Mouse (Mus musculus): Measurements from ENCODE around the gene Arhgap30. TPM values are rescaled to one million over a fixed set of nuclear protein-coding genes. Genes with fewer than 3 reads are reported as not detected.

The Arhgap30 gene
- total and polyA plus RNA-seq, 2 experiments from 2014 or later: 0.52 to 0.84 TPM

- H3K4me1 ChIP-seq (ENCODE audit: insufficient read depth, low read length): 0 out of 2 replicates have a peak, but pooled peaks cover 8% of the 10 kb centered on the region
- no peak for DNase-seq (ENCODE audit: low spot score)
- 97% methylated on average over 1 of the region's 1 CpGs for WGBS
Observed at GRCm38 (mm10) chr1:171457568-171457967, 68.8 kb downstream of the Arhgap30 start.

DNA sequence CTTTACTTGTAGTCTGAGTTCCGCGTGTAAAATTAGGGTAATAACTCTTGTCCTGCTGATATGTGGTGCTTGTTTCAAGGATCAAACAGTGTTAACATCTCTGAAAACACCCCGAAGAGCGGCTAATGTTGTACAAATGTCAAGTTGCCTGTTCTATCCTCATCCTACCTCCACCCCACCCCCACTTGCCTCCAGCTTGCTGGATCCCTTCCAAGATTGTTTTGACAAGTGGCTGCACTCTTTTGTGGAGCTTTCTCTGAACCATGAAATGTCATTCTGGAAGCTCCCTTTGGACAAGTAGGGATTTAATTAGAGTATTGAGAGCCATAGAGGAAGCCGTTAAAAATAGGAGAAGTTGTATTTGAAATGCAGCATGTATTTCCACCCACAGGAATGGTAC, 71.0 kb downstream of the Arhgap30 start:
- no peak overlapping the region for H3K4me3 ChIP-seq (ENCODE audit: low read length)
- 0 out of 2 replicates have a peak, but pooled peaks cover 8% of the 10 kb centered on the region for H3K4me1 ChIP-seq (ENCODE audit: insufficient read depth, low read length)
- WGBS: 34% methylated on average over 5 of the region's 5 CpGs
- no peak overlapping the region for H3K27ac ChIP-seq
- DNase-seq (ENCODE audit: low spot score): peak; percentile 65
- no peak for TF ChIP-seq CTCF (IDR thresholded peaks at IDR 0.05; ENCODE audit: low read depth)
- 0 out of 2 replicates have a peak, but pooled peaks have one; percentile 38 for ATAC-seq
- H3K36me3 ChIP-seq (ENCODE audit: insufficient read depth, low read length): no peaks in the 10 kb centered on the region
- no peaks in the 10 kb centered on the region for H3K27me3 ChIP-seq (ENCODE audit: insufficient read depth, low read length)
- H3K4me2 ChIP-seq (ENCODE audit: low read depth, low read length): 0 out of 2 replicates have a peak overlapping the region, but pooled peaks have one; percentile 16
- H3K9ac ChIP-seq (replicated peaks; ENCODE audit: low read length): no peak overlapping the region
- no peaks in the 10 kb centered on the region for H3K9me3 ChIP-seq (ENCODE audit: low read length)

More at GRCm38 (mm10) chr1:171457568-171457967, 68.8 kb downstream of the Arhgap30 start:
- Histone ChIP-seq H3K27ac (no peak overlapping the region), H3K36me3 (ENCODE audit: insufficient read depth, low read length) (no peaks in the 10 kb centered on the region), H3K9ac (replicated peaks; ENCODE audit: low read length) (no peak overlapping the region), H3K27me3 (ENCODE audit: insufficient read depth, low read length) (no peaks in the 10 kb centered on the region), H3K4me2 (ENCODE audit: low read depth, low read length) (no peak overlapping the region), H3K9me3 (ENCODE audit: low read length) (no peaks in the 10 kb centered on the region), H3K4me3 (ENCODE audit: low read length) (no peak overlapping the region)
- ATAC-seq: no peak
- no peak for TF ChIP-seq CTCF (IDR thresholded peaks at IDR 0.05; ENCODE audit: low read depth)

Other genes starting within 250 kb of the Arhgap30 start
- gene Sdhc, start 238.4 kb upstream of the Arhgap30 start, total RNA-seq (2014; rRNA removed): 227 and 243 TPM in 2 replicates
- 309 and 320 TPM in 2 replicates for gene Sdhc, start 238.4 kb upstream of the Arhgap30 start, polyA plus RNA-seq (2015; fragmentation: Nextera tagmentation; extraction: Ambion mirVana)
- 4.8 and 5.5 TPM in 2 replicates for gene Mpz, start 238.2 kb upstream of the Arhgap30 start, total RNA-seq (2014; rRNA removed)
- 5.1 and 5.9 TPM in 2 replicates for gene Mpz, start 238.2 kb upstream of the Arhgap30 start, polyA plus RNA-seq (2015; fragmentation: Nextera tagmentation; extraction: Ambion mirVana)
- 19.4 and 23.5 TPM in 2 replicates for gene Pcp4l1, start 192.7 kb upstream of the Arhgap30 start, total RNA-seq (2014; rRNA removed)
- gene Pcp4l1, start 192.7 kb upstream of the Arhgap30 start, polyA plus RNA-seq (2015; fragmentation: Nextera tagmentation; extraction: Ambion mirVana): 53.6 and 65.6 TPM in 2 replicates
- not detected in 2 replicates for gene Nr1i3, start 175.0 kb upstream of the Arhgap30 start, total RNA-seq (2014; rRNA removed)
- 0.40 and 0.43 TPM in 2 replicates for gene Nr1i3, start 175.0 kb upstream of the Arhgap30 start, polyA plus RNA-seq (2015; fragmentation: Nextera tagmentation; extraction: Ambion mirVana)
- gene Tomm40l, start 166.4 kb upstream of the Arhgap30 start, total RNA-seq (2014; rRNA removed): 44.2 and 53.6 TPM in 2 replicates
- 41.1 and 45.5 TPM in 2 replicates for gene Tomm40l, start 166.4 kb upstream of the Arhgap30 start, polyA plus RNA-seq (2015; fragmentation: Nextera tagmentation; extraction: Ambion mirVana)
- not detected in 2 replicates for gene Apoa2, start 163.9 kb upstream of the Arhgap30 start, total RNA-seq (2014; rRNA removed)
- gene Apoa2, start 163.9 kb upstream of the Arhgap30 start, polyA plus RNA-seq (2015; fragmentation: Nextera tagmentation; extraction: Ambion mirVana): 8.1 and 8.8 TPM in 2 replicates
- gene Fcer1g, start 154.6 kb upstream of the Arhgap30 start, total RNA-seq (2014; rRNA removed): 24.2 and 30.6 TPM in 2 replicates
- 31.4 and 34.6 TPM in 2 replicates for gene Fcer1g, start 154.6 kb upstream of the Arhgap30 start, polyA plus RNA-seq (2015; fragmentation: Nextera tagmentation; extraction: Ambion mirVana)
- gene Adamts4, start 138.5 kb upstream of the Arhgap30 start, total RNA-seq (2014; rRNA removed): 7.4 and 8.9 TPM in 2 replicates
- gene Adamts4, start 138.5 kb upstream of the Arhgap30 start, polyA plus RNA-seq (2015; fragmentation: Nextera tagmentation; extraction: Ambion mirVana): 4.4 and 5.1 TPM in 2 replicates
- gene Ndufs2, start 137.6 kb upstream of the Arhgap30 start, total RNA-seq (2014; rRNA removed): 234 and 269 TPM in 2 replicates
- gene Ndufs2, start 137.6 kb upstream of the Arhgap30 start, polyA plus RNA-seq (2015; fragmentation: Nextera tagmentation; extraction: Ambion mirVana): 279 and 286 TPM in 2 replicates
- 80.5 and 101 TPM in 2 replicates for gene B4galt3, start 118.6 kb upstream of the Arhgap30 start, total RNA-seq (2014; rRNA removed)
- 88.8 and 91.9 TPM in 2 replicates for gene B4galt3, start 118.6 kb upstream of the Arhgap30 start, polyA plus RNA-seq (2015; fragmentation: Nextera tagmentation; extraction: Ambion mirVana)
- 35.0 and 44.3 TPM in 2 replicates for gene Ppox, start 107.8 kb upstream of the Arhgap30 start, total RNA-seq (2014; rRNA removed)
- 32.4 and 34.3 TPM in 2 replicates for gene Ppox, start 107.8 kb upstream of the Arhgap30 start, polyA plus RNA-seq (2015; fragmentation: Nextera tagmentation; extraction: Ambion mirVana)
- gene Usp21, start 101.0 kb upstream of the Arhgap30 start, total RNA-seq (2014; rRNA removed): 48.6 and 58.7 TPM in 2 replicates
- gene Usp21, start 101.0 kb upstream of the Arhgap30 start, polyA plus RNA-seq (2015; fragmentation: Nextera tagmentation; extraction: Ambion mirVana): 71.7 and 73.3 TPM in 2 replicates
- gene Ufc1, start 93.9 kb upstream of the Arhgap30 start, total RNA-seq (2014; rRNA removed): 88.3 and 90.1 TPM in 2 replicates
- gene Ufc1, start 93.9 kb upstream of the Arhgap30 start, polyA plus RNA-seq (2015; fragmentation: Nextera tagmentation; extraction: Ambion mirVana): 142 and 146 TPM in 2 replicates
- 28.7 and 30.2 TPM in 2 replicates for gene Dedd, start 59.8 kb upstream of the Arhgap30 start, total RNA-seq (2014; rRNA removed)
- gene Dedd, start 59.8 kb upstream of the Arhgap30 start, polyA plus RNA-seq (2015; fragmentation: Nextera tagmentation; extraction: Ambion mirVana): 38.4 and 39.9 TPM in 2 replicates
- gene Nit1, start 43.3 kb upstream of the Arhgap30 start, total RNA-seq (2014; rRNA removed): 49.0 and 51.8 TPM in 2 replicates
- 44.7 and 45.9 TPM in 2 replicates for gene Nit1, start 43.3 kb upstream of the Arhgap30 start, polyA plus RNA-seq (2015; fragmentation: Nextera tagmentation; extraction: Ambion mirVana)
- 11.9 and 13.1 TPM in 2 replicates for gene Pfdn2, start 43.3 kb upstream of the Arhgap30 start, total RNA-seq (2014; rRNA removed)
- gene Pfdn2, start 43.3 kb upstream of the Arhgap30 start, polyA plus RNA-seq (2015; fragmentation: Nextera tagmentation; extraction: Ambion mirVana): 136 and 140 TPM in 2 replicates
- gene Klhdc9, start 28.2 kb upstream of the Arhgap30 start, total RNA-seq (2014; rRNA removed): 4.3 and 5.1 TPM in 2 replicates
- 5.3 and 7.8 TPM in 2 replicates for gene Klhdc9, start 28.2 kb upstream of the Arhgap30 start, polyA plus RNA-seq (2015; fragmentation: Nextera tagmentation; extraction: Ambion mirVana)
- gene Nectin4, start 18.9 kb upstream of the Arhgap30 start, total RNA-seq (2014; rRNA removed): 2.8 and 5.0 TPM in 2 replicates
- gene Nectin4, start 18.9 kb upstream of the Arhgap30 start, polyA plus RNA-seq (2015; fragmentation: Nextera tagmentation; extraction: Ambion mirVana): 3.8 and 4.9 TPM in 2 replicates
- gene Usf1, start 22.4 kb downstream of the Arhgap30 start, total RNA-seq (2014; rRNA removed): 133 and 148 TPM in 2 replicates
- 132 and 141 TPM in 2 replicates for gene Usf1, start 22.4 kb downstream of the Arhgap30 start, polyA plus RNA-seq (2015; fragmentation: Nextera tagmentation; extraction: Ambion mirVana)
- gene Tstd1, start 29.9 kb downstream of the Arhgap30 start, total RNA-seq (2014; rRNA removed): 1.5 TPM in 1 of 2 replicates, not detected in the other
- gene Tstd1, start 29.9 kb downstream of the Arhgap30 start, polyA plus RNA-seq (2015; fragmentation: Nextera tagmentation; extraction: Ambion mirVana): 2.3 and 2.7 TPM in 2 replicates
- 5.7 and 8.2 TPM in 2 replicates for gene F11r, start 48.6 kb downstream of the Arhgap30 start, total RNA-seq (2014; rRNA removed)
- 14.2 and 14.4 TPM in 2 replicates for gene F11r, start 48.6 kb downstream of the Arhgap30 start, polyA plus RNA-seq (2015; fragmentation: Nextera tagmentation; extraction: Ambion mirVana)
- 10.1 and 10.4 TPM in 2 replicates for gene Alyref2, start 114.5 kb downstream of the Arhgap30 start, total RNA-seq (2014; rRNA removed)
- gene Alyref2, start 114.5 kb downstream of the Arhgap30 start, polyA plus RNA-seq (2015; fragmentation: Nextera tagmentation; extraction: Ambion mirVana): 20.5 and 20.6 TPM in 2 replicates
- gene Itln1, start 146.3 kb downstream of the Arhgap30 start, total RNA-seq (2014; rRNA removed): not detected in 2 replicates
- gene Itln1, start 146.3 kb downstream of the Arhgap30 start, polyA plus RNA-seq (2015; fragmentation: Nextera tagmentation; extraction: Ambion mirVana): not detected in 2 replicates
- gene Cd244a, start 170.2 kb downstream of the Arhgap30 start, total RNA-seq (2014; rRNA removed): 0.05 TPM in 1 of 2 replicates, not detected in the other
- not detected in 2 replicates for gene Cd244a, start 170.2 kb downstream of the Arhgap30 start, polyA plus RNA-seq (2015; fragmentation: Nextera tagmentation; extraction: Ambion mirVana)
- gene Ly9, start 218.5 kb downstream of the Arhgap30 start, total RNA-seq (2014; rRNA removed): 0.63 TPM in 1 of 2 replicates, not detected in the other
- gene Ly9, start 218.5 kb downstream of the Arhgap30 start, polyA plus RNA-seq (2015; fragmentation: Nextera tagmentation; extraction: Ambion mirVana): 0.14 TPM in 1 of 2 replicates, not detected in the other

All from hindbrain, postnatal 0 days (tissue).